Mouse (Mus musculus): ENCODE data around the gene Slco1a5. TPM values are rescaled to one million over a fixed set of nuclear protein-coding genes. Genes with fewer than 3 reads are reported as not detected.

Gene Slco1a5
- polyA plus RNA-seq, 1 experiment from 2014 or later, result 0.36 TPM

Other genes with a start within 250 kb of the Slco1a5 start
- gene Slco1a6, start 114.5 kb downstream of the Slco1a5 start, polyA plus RNA-seq (2015; fragmentation: Nextera tagmentation; extraction: Ambion mirVana), result 0.45 and 0.64 TPM in 2 replicates
- gene Iapp, start 24.6 kb downstream of the Slco1a5 start, polyA plus RNA-seq (2015; fragmentation: Nextera tagmentation; extraction: Ambion mirVana), result 0.48 and 0.81 TPM in 2 replicates
- 23.9 and 25.8 TPM in 2 replicates for gene Pyroxd1, start 22.7 kb upstream of the Slco1a5 start, polyA plus RNA-seq (2015; fragmentation: Nextera tagmentation; extraction: Ambion mirVana)
- gene Recql, start 64.1 kb upstream of the Slco1a5 start, polyA plus RNA-seq (2015; fragmentation: Nextera tagmentation; extraction: Ambion mirVana), result 28.1 and 29.3 TPM in 2 replicates
- 83.2 and 88.5 TPM in 2 replicates for gene Golt1b, start 64.2 kb upstream of the Slco1a5 start, polyA plus RNA-seq (2015; fragmentation: Nextera tagmentation; extraction: Ambion mirVana)
- 3.6 and 9.5 TPM in 2 replicates for gene Spx, start 90.5 kb upstream of the Slco1a5 start, polyA plus RNA-seq (2015; fragmentation: Nextera tagmentation; extraction: Ambion mirVana)
- 0.08 and 0.09 TPM in 2 replicates for gene Gys2, start 150.1 kb upstream of the Slco1a5 start, polyA plus RNA-seq (2015; fragmentation: Nextera tagmentation; extraction: Ambion mirVana)
- 510 and 517 TPM in 2 replicates for gene Ldhb, start 185.0 kb upstream of the Slco1a5 start, polyA plus RNA-seq (2015; fragmentation: Nextera tagmentation; extraction: Ambion mirVana)
- gene Kcnj8, start 248.6 kb upstream of the Slco1a5 start, polyA plus RNA-seq (2015; fragmentation: Nextera tagmentation; extraction: Ambion mirVana), result 10.9 and 12.1 TPM in 2 replicates

Data from hindbrain, embryonic 13.5 days (tissue).